Mouse (Mus musculus) embryonic facial prominence, embryonic 13.5 days (tissue): ENCODE results near the gene Ninj1. TPM values are rescaled to one million over a fixed set of nuclear protein-coding genes. Genes with fewer than 3 reads are reported as not detected.

Experiments
- ATAC-seq: fragments of 200-750 bp; cut with Nextera tagmentation; 2 replicates; pipeline ENCODE4 v1.8.0; 2017; ENCODE audit warnings: low read depth; ENCODE audit not compliant: insufficient number of reproducible peaks, insufficient read depth, low FRiP score, low TSS enrichment
- H3K27ac ChIP-seq: fragments of 300-500 bp; sonication (generic); 2 replicates; pipeline ENCODE4 v1.5.1; 2015; ENCODE audit warnings: moderate library complexity, mild to moderate bottlenecking, inconsistent platforms
- H3K27me3 ChIP-seq: fragments of 300-500 bp; sonication (generic); 2 replicates; pipeline ENCODE4 v1.6.1; 2015; ENCODE audit warnings: mild to moderate bottlenecking, inconsistent platforms
- H3K36me3 ChIP-seq: fragments of 300-500 bp; sonication (generic); 2 replicates; pipeline ENCODE4 v1.6.1; 2015; ENCODE audit warnings: mild to moderate bottlenecking, inconsistent platforms
- H3K4me1 ChIP-seq: fragments of 300-500 bp; sonication (generic); 2 replicates; pipeline ENCODE4 v1.6.1; 2015; ENCODE audit warnings: inconsistent platforms
- H3K4me2 ChIP-seq: fragments of 300-500 bp; sonication (generic); 2 replicates; pipeline ENCODE4 v1.6.1; 2015; ENCODE audit warnings: moderate library complexity, mild to moderate bottlenecking, inconsistent platforms
- H3K4me3 ChIP-seq: fragments of 300-500 bp; sonication (generic); 2 replicates; pipeline ENCODE4 v1.5.1; 2015; ENCODE audit warnings: mild to moderate bottlenecking, inconsistent platforms
- H3K9ac ChIP-seq: fragments of 300-500 bp; sonication (generic); 2 replicates; pipeline ENCODE4 v1.6.1; 2015; ENCODE audit warnings: mild to moderate bottlenecking, inconsistent platforms
- H3K9me3 ChIP-seq: fragments of 300-500 bp; sonication (generic); 2 replicates; pipeline ENCODE4 v1.6.1; 2016; ENCODE audit warnings: inconsistent platforms
- WGBS: fragments of 180-500 bp; shearing (Covaris S2); methylation state at CpG from one replicate; pipeline ENCODE4 v1.1.7; 2015; ENCODE audit warnings: mixed read lengths; 5-methylcytosine and 5-hydroxymethylcytosine counted together
- polyA plus RNA-seq: library from polyadenylated mRNA; unstranded; fragments of >200 nt; fragmentation: Nextera tagmentation; extraction: Ambion mirVana; gene quantifications from 2 replicates; pipeline ENCODE4 v1.2.1, GENCODE M21; 2015

Ninj1 gene
- polyA plus RNA-seq, 1 experiment from 2014 or later: 48.0 TPM

DNA sequence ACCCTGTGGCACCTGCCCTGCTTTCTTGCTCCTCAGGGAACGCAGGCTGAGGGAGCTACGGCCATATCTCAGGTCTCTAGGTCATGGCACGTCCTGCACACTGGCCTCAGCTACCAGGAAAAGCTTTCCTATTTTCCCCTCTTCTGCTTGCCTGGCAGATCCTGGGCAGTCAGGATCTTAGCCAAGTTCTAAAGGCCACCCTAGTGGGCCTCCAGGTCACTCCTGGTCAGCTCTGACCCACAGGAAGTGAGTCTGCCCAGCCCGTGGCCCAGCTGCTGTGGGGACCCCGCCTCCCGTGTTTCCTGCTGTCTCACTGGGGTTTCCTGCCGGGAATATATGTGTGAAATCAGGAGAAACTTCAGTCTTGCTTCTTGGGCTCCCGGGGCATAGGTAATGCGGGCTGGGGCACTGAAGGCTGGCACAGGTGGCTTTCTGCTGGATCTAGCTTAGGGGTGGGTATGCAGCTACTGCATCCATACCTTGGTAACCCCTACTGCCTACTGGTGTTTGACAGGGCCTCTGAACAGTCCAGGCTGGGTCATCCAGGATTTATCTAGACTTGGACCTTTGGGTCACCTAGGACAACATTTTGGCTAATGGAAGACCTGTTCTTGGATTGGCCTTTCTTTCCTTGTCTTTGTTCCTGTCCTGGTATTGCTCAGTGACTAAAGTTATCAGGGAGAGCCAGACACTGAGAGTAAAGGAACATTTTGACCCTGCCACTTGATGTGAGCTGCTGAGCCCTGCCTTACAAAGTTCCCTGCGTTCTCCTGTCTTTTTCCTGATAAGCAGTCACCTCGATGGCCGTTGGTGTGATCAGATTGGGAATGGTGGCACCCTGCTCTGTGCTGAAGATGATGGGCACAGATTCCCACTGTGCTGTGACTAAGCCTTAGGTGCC, 2.9 kb downstream of the Ninj1 start:
- H3K4me1 ChIP-seq: peaks cover 40% of the 10 kb centered on the region
- no peak overlapping the region for H3K4me2 ChIP-seq
- H3K4me3 ChIP-seq: no peak overlapping the region
- whole genome bisulfite sequencing: 73% methylated on average over 12 of the region's 12 CpGs
- H3K9me3 ChIP-seq: no peaks in the 10 kb centered on the region
- H3K36me3 ChIP-seq: peaks cover 11% of the 10 kb centered on the region
- no peak overlapping the region for H3K27ac ChIP-seq
- no peaks in the 10 kb centered on the region for H3K27me3 ChIP-seq
- H3K9ac ChIP-seq: peak overlapping the region; percentile 44
- ATAC-seq: no peak

DNA sequence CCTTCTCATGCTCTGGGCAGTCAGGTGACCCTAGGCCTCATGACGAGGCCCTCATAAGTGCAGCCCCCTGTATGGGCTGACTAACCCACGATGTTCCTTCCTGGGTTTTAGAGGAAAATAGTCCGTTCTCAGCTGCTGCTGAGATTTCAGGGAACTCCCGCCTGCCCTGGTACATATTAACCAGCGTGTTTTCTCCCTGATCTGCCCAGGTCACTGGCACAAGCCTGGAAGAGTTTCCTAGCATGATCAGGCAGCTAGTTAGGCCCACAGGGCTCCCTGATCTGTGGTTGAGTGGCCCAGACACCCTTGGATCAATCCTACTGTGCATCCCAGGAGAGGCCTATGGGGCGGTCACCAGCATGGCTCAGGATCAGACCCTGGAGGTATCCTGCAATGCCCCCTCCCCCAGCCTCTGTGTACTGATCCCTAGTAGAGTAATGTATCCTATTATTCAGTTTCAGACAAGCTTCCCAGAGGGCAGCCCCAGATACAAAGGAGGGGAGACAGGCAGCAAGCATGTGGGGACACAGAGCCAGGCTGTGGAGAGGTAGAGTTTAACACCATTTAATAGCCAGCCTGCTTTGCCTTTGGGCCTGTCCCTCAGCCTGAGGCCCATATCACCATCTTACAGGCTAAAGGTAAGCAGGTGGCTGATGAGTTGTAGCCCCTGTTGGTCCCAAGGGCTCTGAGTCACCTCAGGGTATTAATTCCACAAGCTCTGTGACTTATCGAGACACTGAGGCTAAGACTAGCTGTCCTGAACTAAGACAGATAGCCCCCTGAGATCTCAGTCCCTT, 3.8 kb downstream of the Ninj1 start:
- no peak for ATAC-seq
- Histone ChIP-seq H3K4me2 (no peak overlapping the region), H3K36me3 (peaks cover 19% of the 10 kb centered on the region), H3K4me3 (no peak overlapping the region), H3K27me3 (no peaks in the 10 kb centered on the region), H3K9ac (peak overlapping the region; percentile 44), H3K27ac (no peak overlapping the region), H3K9me3 (no peaks in the 10 kb centered on the region), H3K4me1 (peaks cover 40% of the 10 kb centered on the region)
- 69% methylated on average over 7 of the region's 7 CpGs for WGBS

DNA sequence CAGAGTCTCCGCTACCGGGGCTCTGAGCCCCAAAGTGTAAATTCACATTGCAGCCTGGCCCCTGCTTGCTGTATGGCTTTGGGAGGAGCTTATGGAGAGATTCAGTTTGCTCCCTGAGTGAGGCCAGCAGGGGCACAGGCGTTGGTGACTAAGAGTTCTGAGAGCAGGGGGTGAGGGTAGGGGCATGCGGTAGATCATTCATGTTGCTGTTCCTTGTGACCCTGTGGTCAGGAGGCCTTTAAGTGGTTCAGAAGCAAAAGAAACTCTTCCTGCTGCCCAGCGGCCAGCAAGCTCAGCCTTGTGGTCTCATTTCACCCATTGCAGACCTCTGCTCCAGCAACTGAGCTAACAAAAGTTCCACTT, 4.4 kb downstream of the Ninj1 start:
- H3K9me3 ChIP-seq: no peaks in the 10 kb centered on the region
- no peak overlapping the region for H3K4me2 ChIP-seq
- 64% methylated on average over 5 of the region's 5 CpGs for WGBS
- no peak overlapping the region for H3K27ac ChIP-seq
- H3K36me3 ChIP-seq: peaks cover 23% of the 10 kb centered on the region
- H3K4me1 ChIP-seq: peaks cover 38% of the 10 kb centered on the region
- H3K9ac ChIP-seq: peak overlapping the region; percentile 44; the same call in 1 of the 2 replicates
- no peak for ATAC-seq
- H3K27me3 ChIP-seq: no peaks in the 10 kb centered on the region
- H3K4me3 ChIP-seq: no peak overlapping the region

DNA sequence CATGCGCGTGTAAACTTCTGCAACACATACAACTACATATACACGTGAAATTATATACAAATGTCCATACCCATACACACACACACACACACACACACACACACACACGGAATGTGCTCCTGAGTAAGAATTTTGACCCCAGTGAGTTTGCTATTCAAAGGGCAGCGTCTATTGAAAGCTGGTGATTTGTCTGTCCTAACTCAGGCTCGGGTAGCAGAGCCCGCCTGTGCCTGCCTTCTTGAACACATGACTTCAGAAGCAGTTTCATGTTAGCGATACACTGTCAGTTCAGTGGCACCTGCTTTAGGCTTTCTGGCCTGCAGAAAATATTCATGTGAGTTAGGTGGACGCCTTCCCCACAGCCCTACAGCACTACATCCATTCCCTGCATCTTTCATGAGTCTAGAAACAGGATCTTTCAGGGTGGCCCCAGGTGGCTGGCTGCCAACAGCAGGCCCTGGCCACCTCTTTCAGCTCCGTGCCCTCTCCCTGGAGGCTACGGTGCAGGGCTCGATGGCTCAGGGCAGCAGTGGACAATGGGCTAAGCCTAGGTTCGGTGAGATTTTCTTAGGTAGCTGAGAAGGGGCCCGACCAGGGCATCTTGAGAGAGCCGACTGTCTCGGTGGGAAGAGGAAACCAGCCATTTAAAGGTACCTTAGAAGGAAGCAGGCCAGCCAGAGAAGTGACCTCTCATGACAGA, 5.0 kb downstream of the Ninj1 start:
- no peak overlapping the region for H3K9ac ChIP-seq
- no peaks in the 10 kb centered on the region for H3K9me3 ChIP-seq
- H3K4me2 ChIP-seq: no peak overlapping the region
- no peaks in the 10 kb centered on the region for H3K27me3 ChIP-seq
- no peak overlapping the region for H3K27ac ChIP-seq
- H3K4me1 ChIP-seq: peaks cover 33% of the 10 kb centered on the region
- peaks cover 23% of the 10 kb centered on the region for H3K36me3 ChIP-seq
- no peak for ATAC-seq
- no peak overlapping the region for H3K4me3 ChIP-seq
- 72% methylated on average over 16 of the region's 16 CpGs for WGBS

DNA sequence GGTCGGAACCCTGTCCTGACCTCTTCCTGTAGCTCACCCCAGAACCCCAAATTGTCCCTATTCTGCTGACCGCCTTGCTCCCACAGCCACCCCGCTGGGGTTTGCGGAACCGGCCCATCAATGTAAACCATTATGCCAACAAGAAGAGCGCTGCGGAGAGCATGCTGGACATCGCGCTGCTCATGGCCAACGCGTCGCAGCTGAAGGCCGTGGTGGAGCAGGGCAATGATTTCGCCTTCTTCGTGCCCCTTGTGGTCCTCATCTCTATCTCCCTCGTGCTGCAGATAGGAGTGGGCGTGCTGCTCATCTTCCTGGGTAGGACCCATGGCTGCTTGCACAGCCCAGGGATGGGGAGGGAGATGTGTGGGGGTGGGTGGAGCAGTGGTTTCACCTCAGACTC, 6.4 kb downstream of the Ninj1 start:
- no peak overlapping the region for H3K4me3 ChIP-seq
- no peaks in the 10 kb centered on the region for H3K9me3 ChIP-seq
- no peak overlapping the region for H3K9ac ChIP-seq
- H3K4me2 ChIP-seq: no peak overlapping the region
- WGBS: 94% methylated on average over 17 of the region's 17 CpGs
- peaks cover 24% of the 10 kb centered on the region for H3K4me1 ChIP-seq
- no peak overlapping the region for H3K27ac ChIP-seq
- no peaks in the 10 kb centered on the region for H3K27me3 ChIP-seq
- peaks cover 23% of the 10 kb centered on the region for H3K36me3 ChIP-seq
- no peak for ATAC-seq

DNA sequence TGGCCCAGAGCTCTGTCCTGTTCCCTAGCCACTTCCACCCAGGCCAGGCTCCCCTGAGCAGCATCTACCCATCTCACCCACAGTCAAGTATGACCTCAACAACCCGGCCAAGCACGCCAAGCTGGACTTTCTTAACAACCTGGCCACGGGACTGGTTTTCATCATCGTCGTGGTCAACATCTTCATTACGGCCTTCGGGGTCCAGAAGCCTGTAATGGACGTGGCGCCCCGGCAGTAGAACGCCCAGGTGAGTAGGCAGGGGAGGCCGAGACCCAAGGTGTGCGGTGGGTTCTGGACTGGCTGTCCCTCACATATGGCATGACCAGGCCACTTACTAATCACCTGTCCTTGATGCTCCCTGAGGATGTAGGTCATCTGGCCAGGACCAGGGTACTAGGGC, 7.5 kb downstream of the Ninj1 start:
- Histone ChIP-seq H3K9me3 (no peaks in the 10 kb centered on the region), H3K36me3 (peaks cover 23% of the 10 kb centered on the region), H3K4me2 (no peak overlapping the region), H3K4me3 (no peak overlapping the region), H3K27me3 (no peaks in the 10 kb centered on the region), H3K27ac (no peak overlapping the region), H3K9ac (no peak overlapping the region), H3K4me1 (peaks cover 20% of the 10 kb centered on the region)
- ATAC-seq: no peak
- 94% methylated on average over 13 of the region's 13 CpGs for WGBS

DNA sequence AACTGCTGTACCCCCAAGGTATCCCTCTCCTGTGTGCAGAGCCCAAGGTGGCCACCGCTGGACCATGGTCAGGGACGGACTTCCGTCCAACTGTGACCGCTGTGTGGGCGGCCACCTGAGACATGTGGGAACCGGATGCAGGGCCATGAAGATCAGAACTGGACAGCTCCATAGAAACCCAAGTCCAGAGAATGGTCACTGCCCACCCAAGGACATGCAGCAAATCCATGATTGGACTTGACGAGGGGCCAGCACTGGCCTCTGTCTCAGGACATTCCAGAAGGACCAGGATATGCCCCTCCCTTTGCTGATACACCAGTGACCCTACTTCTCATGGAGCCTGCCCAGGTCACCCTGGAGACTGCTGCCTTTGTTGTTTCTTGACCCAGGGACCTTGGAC, 8.4 kb downstream of the Ninj1 start:
- Histone ChIP-seq H3K36me3 (peaks cover 23% of the 10 kb centered on the region), H3K4me1 (peaks cover 18% of the 10 kb centered on the region), H3K27me3 (no peaks in the 10 kb centered on the region), H3K9me3 (no peaks in the 10 kb centered on the region), H3K27ac (no peak overlapping the region), H3K4me2 (no peak overlapping the region), H3K4me3 (no peak overlapping the region), H3K9ac (no peak overlapping the region)
- WGBS: 89% methylated on average over 7 of the region's 7 CpGs
- no peak for ATAC-seq

DNA sequence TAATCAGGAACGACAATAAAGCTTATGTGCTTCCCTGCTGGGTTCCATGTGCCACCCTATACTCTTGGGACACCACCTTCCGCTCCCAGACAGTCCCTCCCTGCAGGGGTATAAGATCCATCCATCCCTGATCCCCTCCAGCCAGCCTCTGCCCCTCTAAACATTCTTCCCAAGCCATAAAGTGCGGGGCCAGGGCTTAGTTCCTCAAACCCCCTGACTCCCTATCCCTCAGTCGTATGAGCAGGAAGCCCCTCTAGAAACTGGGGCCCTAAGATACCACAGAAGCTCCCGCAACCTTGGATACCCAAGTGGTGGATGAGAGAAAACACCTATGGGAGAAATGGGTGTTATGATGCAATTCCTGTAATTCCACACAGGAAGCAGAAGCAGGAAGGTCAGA, 8.9 kb downstream of the Ninj1 start:
- ATAC-seq: no peak
- no peaks in the 10 kb centered on the region for H3K27me3 ChIP-seq
- peaks cover 13% of the 10 kb centered on the region for H3K4me1 ChIP-seq
- H3K4me2 ChIP-seq: no peak overlapping the region
- no peaks in the 10 kb centered on the region for H3K9me3 ChIP-seq
- no peak overlapping the region for H3K27ac ChIP-seq
- no peak overlapping the region for H3K4me3 ChIP-seq
- 86% methylated on average over 5 of the region's 5 CpGs for WGBS
- peaks cover 23% of the 10 kb centered on the region for H3K36me3 ChIP-seq
- H3K9ac ChIP-seq: no peak overlapping the region

DNA sequence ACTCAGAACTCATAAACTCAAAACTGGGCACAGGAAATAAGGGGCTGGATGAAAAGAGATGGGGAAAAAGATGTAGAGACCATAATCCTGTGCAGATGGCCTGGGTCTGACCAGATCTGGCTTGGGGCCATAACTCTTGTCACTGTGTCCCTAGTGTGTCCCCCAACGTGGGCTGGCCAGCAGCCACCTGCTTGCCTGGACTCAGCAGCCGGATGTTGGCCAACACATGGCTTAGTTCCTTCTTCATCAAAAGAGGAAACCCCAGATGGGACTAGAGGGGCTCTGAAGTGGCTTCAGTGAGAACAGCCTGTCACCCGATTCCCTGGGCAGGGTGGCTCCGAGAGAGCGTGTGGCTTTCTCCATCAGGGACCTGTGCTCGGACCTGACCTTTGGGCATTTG, 9.5 kb downstream of the Ninj1 start:
- peaks cover 7% of the 10 kb centered on the region for H3K4me1 ChIP-seq

DNA sequence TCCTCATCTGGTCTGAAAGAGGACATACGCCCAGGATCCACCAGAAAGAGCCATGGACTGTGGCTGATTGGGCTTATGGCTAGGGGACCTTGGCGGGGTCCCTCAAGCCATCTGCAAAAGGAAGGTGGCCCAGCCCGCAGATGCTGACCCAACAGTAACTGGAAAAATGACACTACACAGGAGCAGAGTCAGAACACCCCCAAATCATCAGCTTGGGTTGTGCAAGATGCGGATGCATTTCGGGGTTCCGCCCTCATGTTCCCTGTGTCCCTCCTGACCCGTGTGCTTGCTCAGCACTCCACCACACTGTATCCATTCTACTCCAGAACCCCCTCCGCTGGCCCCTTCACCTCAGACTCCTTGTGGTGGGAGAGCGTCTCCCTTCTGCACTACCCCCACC, 11.4 kb downstream of the Ninj1 start:
- Histone ChIP-seq H3K9ac (no peak overlapping the region), H3K9me3 (no peaks in the 10 kb centered on the region), H3K27me3 (no peaks in the 10 kb centered on the region), H3K4me2 (no peak overlapping the region), H3K4me3 (no peak overlapping the region), H3K36me3 (peaks cover 39% of the 10 kb centered on the region), H3K27ac (no peak overlapping the region), H3K4me1 (no peaks in the 10 kb centered on the region)
- 87% methylated on average over 9 of the region's 9 CpGs for WGBS
- ATAC-seq: no peak

More for the DNA sequence above, 9.5 kb downstream of the Ninj1 start:
- H3K27ac ChIP-seq: no peak overlapping the region
- H3K4me2 ChIP-seq: no peak overlapping the region
- H3K9me3 ChIP-seq: no peaks in the 10 kb centered on the region
- WGBS: 71% methylated on average over 6 of the region's 6 CpGs
- H3K27me3 ChIP-seq: no peaks in the 10 kb centered on the region
- no peak overlapping the region for H3K9ac ChIP-seq
- peaks cover 23% of the 10 kb centered on the region for H3K36me3 ChIP-seq
- no peak for ATAC-seq
- H3K4me3 ChIP-seq: no peak overlapping the region

DNA sequence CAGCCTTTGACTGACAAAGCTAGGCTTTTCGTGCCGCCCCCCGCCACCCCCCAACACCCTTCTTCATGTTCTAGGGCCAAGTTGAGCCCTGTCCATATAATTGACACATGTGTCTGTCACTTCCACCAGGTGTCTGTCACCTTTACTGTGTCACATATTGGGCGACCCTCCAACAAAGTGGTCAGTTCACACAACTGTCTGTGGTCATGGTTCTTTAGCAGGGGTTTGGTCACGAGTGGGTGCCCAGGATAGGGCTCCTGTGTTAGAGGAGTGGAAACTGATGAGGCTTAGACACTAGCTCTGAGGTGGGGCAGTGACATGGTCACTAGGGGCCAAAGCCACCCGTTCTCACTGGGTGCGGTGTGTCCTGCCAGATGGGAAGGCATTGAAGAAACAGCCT, 12.6 kb downstream of the Ninj1 start:
- Histone ChIP-seq H3K4me2 (no peak overlapping the region), H3K4me1 (no peaks in the 10 kb centered on the region), H3K27ac (no peak overlapping the region), H3K27me3 (no peaks in the 10 kb centered on the region), H3K36me3 (peaks cover 41% of the 10 kb centered on the region), H3K9me3 (no peaks in the 10 kb centered on the region), H3K9ac (no peak overlapping the region), H3K4me3 (no peak overlapping the region)
- WGBS: 92% methylated on average over 7 of the region's 7 CpGs
- no peak for ATAC-seq
